Mouse (Mus musculus) frontal cortex, postnatal 36 days (tissue): ENCODE results near the gene Anks1b.
A peak's percentile ranks its signal among the peaks of the same experiment; 100 is the strongest.

Experiments
- DNase-seq, 2 experiments: peaks; one replicate each; pipeline ENCODE4 v3.0.0; 2022; ENCODE audit warnings: low spot score in 2 of 2

Anks1b gene

GRCm38 (mm10) chr10:90859665-90860523, 986.6 kb downstream of the Anks1b start:
- peak; percentile 83 to 85 for DNase-seq

DNA sequence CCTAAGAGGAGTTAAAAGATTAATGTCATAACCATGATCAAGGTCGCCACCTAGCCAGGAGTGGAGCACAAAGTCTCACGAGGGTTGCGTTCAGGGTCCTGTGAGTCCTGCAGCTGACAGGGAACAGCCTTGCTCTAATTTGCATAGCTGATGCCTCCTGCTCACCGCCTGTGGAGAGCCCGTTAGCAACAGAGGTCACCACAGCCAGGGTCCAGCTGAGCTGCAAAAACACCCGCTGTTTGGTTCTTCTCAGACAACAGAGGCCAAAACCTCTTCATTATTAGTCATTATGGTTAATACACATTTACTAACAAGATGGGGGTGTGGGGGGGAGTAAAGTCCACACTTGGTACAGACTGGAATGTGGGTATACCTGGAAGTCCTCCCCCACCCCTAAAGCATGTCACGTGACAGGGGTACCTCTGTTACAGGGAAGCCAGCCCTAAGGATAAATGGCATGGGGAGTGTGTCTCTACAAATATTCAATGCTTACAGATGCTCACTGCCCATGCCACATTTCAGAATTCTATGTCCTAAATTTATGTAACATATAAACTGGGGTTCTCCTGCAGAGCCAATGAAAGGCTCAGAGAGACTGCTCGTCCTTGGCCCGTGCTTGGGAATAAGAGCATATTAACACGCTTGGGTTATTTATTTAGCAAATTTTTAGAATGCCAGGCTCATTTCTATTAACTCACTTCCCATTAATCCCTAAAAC, 990.7 kb downstream of the Anks1b start:
- DNase-seq = no peak

DNA sequence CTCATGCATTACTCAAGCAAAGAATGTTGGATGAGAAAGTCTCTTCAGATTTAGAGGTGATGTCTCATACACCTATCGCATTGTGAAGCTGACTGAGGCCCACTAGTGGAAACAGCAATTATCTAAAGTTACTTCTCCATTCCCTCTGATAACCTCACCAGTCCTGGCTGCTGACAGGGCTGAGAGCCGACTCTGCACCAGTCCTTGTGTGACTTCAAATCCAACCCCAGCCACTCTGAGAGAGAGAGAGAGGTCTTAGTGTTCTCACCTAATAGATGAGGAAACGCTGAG, 991.2 kb downstream of the Anks1b start:
- DNase-seq = no peak

DNA sequence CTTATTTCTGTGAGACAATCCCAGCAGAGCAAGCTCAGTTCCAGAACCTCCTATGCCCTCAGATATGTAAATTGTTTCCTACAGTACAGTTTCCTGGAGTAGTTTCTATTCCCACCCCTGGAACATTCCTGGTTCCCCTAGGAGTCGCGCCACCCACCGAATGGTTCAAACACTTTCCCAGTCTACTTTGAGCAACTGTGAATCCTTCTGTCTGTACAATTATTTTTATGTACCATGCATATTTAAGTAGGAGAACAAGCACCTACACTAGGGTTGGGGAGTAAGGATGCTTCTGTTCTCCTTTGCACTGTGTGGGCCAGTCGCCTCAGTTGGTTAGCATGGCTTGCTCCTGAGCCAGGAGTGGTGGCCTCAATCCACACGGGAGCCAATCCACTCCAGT, 999.9 kb downstream of the Anks1b start:
- peak; percentile 46 to 58 for DNase-seq

DNA sequence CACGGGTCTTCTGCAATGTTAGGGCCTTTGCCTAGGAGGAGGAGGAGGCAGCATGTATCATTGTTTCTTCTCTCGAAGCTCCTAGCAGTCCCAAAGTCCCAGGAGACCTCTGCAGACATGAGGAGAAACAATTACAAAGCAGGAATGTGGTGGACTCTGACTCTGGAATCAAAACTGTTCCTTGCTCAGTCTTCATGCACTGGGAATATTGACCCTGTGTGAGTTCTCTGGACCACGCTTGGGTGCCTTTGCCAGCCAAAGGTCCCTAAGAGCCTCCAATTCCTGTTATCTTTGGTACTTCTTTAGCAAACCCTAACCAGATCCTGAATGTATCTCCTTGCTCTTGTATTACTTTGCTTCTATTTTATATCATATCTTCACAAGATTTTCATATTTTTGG, 1000.9 kb downstream of the Anks1b start:
- no peak for DNase-seq

DNA sequence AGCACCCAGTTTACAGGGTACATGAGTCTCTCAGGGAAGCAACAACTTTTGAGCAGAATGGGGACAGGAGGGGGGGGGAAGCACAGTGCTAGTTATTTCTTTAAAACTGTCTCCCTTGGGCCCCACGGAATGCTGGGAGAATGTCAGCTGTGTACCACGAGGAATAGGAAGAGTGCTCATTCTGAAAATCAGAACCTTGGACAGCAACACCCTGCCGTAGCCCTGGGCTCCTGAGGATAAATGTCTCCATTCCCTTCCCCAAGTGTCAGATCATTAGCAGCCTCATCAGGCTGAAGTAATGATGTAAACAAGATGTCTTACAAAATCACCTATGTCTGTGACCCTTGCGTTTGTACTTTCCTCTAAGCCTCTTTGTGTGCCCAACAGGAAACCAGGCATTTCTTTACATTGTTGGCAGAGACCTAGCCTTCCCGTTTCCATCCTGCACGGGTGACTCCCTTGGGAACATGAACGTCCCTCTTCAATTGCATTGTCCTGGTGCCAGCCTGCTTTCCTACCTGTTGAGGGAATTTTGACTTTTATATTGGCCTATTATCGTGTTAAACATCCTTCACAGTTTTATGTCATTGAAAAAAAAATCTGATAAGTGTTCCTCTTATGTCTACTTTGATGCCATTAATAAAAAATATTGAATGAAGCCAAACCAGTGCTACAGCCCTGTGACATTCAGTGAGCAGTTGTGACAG, 1007.7 kb downstream of the Anks1b start:
- DNase-seq = no peak

GRCm38 (mm10) chr10:90889566-90889965, 1016.3 kb downstream of the Anks1b start:
- DNase-seq = no peak

DNA sequence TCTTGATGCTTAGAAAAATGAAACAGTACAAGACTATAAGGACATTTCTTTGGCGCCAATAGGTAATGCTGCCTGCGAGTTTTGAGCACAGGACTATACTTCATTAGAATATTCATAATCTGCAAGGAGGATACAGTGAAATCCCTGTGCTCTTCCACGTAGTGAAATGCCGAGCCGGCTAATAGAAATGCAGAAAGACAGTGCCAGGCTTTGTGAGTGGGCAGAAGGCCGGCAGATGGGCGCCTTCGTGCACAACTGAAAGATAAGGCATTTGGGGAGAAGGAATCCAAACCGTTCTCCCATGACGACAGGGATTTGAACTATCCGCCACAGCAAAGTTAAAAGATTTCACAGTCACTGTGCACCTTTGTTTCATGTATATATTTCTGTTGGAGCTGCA, 1019.4 kb downstream of the Anks1b start:
- peak; percentile 55 to 76 for DNase-seq

- no peak for DNase-seq
Observed at GRCm38 (mm10) chr10:90897894-90898293, 1024.6 kb downstream of the Anks1b start.

DNA sequence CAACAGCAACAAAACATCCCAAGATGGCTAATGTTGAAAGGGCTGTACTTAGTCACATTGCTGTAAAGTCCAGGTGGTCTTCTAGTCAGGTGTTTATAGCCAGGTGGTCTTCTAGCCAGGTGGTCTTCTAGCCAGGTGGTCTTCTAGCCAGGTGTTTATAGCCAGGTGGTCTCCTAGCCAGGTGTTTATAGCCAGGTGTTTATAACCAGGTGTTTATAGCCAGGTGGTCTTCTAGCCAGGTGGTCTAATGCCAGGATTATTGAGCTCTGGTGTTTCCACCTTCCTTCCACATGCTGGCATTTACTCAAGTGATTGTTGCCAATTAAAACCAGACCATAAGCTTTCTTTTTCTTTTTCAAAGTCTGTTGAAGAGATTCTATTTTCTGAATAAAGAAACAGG, 1030.9 kb downstream of the Anks1b start:
- DNase-seq = no peak

DNA sequence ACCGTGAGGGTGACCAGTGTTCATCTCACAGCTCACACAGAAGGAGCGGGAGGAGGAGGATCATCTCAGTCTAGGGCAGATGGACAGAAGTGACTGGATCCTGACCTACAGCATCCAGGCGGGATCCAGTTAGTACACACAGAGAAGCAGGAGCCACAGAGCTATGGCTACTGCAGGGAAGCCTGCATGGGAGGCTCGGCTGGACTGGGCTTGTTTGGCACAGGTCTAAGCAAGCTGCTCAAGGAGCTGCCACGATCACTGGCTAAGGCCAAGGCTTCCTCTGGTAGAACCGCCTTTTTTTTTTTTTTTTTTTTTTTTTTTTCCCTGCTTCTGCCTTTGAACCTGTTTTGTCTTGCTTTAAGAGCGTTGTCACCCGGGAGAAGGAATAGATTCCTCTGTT, 1034.1 kb downstream of the Anks1b start:
- DNase-seq = no peak

- DNase-seq = no peak
Observed at GRCm38 (mm10) chr10:90923476-90923875, 1050.2 kb downstream of the Anks1b start.

DNA sequence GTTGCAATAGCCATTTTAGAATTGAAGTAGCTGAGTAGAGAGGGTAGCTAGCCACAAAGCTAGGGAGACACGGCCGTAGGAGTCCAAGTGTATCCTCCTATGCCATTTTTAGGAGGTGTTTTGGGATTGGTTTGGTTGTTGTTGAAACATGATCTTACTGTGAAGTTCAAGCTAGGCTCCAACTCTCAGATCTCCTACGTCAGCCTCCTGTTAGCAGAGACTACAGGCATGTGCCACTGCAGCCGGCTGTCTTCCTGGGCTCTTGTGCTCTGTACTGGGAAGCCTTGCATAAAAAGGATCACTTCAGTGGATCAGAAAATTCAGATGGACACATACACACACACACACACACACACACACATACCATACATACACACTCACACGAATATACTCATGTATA, 1059.8 kb downstream of the Anks1b start:
- no peak for DNase-seq

DNA sequence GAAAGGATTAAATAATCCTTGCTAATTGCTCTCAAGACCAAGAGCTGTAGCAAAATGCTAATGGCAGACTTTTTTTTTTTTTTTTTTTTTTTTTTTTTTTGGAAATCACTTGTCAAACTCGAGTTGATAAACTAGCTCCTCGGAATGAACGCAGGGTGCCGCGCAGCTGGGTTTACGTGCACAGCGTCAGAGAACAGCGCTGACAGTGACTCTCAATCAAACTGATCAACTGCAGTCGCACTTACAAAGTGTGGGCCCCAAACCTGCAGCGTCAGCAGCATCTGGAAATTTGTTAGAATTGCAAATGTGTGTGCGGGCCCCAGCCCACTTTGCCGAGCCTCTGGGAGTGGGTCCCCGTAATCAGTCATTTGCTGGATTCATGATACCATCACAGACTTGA, 1061.4 kb downstream of the Anks1b start:
- no peak for DNase-seq

DNA sequence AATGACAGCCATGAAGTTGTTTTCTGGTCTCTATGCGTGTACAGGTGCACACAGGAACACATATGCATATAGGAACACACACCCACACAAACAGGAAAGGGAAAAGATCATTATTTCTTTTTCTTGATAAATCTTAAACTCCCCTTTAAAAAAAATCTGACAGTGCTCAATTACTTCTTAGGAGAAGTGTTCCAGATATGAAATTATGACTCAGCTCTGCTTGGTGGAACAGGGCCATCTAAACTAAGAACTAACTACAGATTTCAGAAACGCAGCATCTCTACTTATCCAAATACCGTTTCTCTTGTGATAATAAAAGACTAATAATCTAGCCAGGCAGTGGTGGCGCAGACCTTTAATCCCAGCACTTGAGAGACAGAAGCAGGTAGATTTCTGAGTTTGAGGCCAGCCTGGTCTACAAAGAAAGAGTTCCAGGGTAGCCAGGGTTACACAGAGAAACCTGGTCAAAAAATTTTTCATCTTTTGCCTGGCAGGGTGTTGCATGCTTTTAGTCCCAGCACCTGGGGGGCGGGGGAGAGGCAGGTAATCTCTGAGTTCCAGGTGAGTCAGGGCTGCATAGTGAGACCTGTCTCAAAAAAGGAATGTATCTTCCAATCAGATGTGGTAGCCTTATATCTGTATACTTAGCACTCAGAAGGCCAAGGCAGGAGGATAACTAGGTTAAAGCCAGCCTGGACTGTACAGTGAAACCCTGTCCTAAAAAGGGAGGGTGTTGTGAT, 1064.6 kb downstream of the Anks1b start:
- DNase-seq = no peak

- DNase-seq = peak in 1 of 2 experiments; percentile 66
Observed at GRCm38 (mm10) chr10:90940521-90941520, 1067.5 kb downstream of the Anks1b start.

DNA sequence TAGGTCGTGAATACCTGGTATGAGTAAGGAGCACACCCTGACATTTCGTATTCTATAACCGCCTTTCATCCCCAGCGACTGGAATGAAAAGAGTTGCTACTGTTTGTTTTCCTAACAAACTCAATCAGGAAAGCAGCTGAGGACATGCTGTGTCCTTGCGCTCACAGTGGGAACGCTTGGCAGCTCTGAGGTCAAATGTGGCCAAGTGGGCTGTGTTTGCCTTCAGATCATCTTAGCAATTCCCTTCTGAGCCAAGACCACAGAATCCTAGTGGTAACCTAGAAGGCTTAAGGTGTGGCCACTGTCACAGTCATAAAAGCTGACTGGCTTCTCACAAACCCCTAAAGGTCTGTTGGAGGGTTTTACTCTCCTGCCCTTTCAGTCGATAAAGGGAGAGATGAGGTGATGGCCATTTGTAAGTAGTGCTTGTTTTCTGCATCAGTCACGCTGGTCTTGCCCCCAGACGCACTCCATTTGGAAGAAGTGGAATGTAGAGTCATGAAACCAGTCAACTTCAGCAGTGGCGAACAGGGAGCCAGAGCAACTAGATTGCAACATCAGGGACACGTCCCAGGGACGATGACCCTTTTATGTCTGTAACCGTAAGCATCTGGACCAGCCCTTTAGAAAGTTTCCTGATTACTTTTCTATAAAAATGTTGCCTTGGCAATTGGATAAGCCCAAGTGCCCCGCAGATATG, 1068.8 kb downstream of the Anks1b start:
- DNase-seq = no peak

DNA sequence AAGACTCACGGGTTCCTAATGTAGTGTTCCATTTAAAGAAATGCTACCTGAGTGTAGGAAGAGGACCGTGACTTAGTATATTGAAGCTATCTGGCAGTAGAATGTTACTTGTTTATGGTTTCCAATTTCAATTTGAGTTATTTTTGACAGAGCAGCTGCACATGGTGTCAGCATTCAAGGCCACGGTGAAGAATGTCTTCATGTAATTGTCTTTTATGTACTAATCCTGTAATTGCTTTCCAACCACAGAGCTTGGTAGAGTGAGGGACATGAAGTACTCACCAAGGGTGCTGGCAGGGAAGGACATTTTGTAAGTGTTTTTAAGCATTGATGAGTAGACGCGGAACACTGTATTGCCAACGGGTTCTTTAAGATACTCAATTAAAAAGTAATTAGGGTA, 1073.7 kb downstream of the Anks1b start:
- DNase-seq = no peak

DNA sequence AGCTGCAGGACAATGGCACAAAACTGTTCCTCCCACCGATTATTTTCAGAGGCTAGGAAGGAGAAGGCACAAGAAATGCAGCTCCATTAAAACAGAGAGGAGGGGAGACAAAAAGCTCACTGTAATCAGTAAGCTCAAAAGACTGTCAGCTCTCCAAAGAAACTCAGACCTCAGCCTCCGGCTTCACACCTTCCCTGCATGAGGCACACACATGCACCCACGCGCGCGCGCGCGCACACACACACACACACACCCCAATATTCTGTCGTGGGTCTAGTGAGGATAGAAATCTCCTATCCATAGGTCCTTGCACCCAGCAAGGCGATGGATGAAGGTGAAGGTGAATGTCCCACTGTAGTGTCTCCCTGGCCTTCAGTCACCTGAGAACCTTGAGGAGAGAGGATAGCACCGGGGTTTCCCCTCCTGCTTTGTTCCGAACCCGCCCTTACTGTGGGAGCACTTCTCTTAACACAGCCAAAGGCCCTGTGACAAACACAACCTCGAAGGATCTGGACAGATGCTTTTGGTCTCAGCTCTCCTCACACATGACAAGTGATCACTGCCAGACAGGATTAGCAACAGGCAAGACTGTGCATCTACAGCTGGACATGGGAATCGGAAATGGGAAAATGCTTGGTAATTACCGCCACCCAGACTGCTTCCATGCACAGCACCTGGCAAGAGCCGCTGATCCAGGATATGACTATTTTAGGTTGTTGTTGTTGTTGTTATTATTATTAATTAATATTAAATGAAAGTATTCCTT, 1074.5 kb downstream of the Anks1b start:
- no peak for DNase-seq
